Mouse (Mus musculus): ENCODE data around the gene Sptlc3.

Sptlc3 gene

DNA sequence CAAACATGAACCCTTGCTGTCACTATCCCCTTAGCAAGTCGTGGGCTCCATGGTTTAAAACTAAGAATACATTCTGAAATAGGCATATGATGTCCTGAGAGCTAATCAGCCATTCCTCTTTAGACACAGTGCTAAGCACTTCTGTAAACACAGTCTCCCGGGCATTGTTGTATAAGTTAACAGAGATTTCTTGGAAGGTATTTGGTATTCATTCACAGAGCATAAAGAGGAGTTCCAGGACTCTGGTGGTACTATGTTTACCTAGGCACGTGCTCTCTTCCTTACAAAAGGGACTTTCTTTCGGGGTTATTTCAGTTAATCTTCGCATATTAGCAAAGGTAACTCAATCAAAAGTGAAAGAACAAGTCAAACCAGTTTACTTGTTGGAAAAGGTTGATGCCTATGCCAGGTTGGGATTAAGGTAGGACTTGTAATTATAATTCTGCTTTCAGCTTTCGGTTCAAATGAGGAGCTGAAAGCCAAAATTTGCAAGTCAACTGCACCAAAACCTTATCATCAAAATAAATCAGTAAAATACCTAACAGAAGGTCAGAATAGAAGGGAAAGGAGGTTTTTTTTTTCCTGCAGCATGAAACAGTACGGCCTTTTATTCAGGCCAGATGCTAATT is 148.2 kb downstream of the Sptlc3 start:
- DNase-seq: no peak

DNA sequence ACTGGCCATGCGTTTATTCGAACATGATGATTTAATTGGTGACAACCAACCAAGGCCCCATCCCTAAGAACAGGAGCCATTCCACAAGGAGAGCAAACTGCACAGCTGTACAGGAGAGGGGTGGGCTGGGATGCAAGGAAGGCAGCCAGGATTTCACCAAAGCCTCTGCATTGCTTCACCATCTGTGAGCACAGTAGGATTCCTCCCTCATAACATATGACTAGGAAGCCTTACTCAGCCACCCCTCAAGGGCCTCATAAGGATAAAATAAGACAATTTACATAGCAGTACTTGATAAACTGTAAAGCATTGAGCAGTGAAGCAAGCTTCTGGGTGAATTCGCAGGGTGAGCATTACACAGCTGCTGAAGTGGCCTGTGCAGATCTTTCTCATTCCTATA is 155.8 kb downstream of the Sptlc3 start:
- DNase-seq: no peak

DNA sequence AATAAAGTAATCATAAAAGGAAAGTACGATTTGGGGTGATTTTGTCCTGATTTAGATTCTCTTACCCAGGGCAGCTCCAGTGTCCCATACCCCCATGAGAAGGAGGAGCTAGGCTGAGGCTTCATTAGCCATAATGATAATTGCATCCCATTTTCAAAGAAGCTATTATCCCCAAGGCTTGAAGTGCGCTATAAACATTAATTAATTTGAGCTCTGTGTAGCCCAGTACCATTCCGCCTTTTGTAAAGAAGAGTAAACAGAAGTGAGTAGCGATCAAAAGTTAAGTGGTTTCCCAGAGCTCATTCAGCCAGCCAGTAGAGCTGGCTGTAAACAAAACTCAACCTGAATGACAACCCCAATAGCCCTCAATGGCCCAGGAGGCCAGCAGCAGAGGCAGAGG is 163.0 kb downstream of the Sptlc3 start:
- no peak for DNase-seq

DNA sequence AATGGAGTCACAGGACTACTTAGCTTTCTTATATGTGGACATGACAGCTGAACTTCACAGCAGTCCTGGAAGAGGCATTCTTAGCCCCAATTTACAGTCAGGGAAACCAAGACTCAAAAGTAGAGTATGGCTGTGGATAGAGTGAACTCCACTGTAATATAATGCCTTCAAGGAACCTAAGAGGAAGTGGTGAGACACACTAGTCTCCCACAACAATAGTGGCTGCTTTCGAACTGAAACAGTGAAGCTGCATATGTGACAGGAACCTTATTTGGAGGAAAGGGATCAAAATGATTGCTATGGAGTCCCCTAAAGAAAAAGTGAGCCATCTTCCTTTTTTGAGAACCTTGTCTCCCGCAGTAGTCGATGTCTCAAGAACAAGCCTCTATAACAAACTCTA is 178.1 kb downstream of the Sptlc3 start:
- DNase-seq: no peak

DNA sequence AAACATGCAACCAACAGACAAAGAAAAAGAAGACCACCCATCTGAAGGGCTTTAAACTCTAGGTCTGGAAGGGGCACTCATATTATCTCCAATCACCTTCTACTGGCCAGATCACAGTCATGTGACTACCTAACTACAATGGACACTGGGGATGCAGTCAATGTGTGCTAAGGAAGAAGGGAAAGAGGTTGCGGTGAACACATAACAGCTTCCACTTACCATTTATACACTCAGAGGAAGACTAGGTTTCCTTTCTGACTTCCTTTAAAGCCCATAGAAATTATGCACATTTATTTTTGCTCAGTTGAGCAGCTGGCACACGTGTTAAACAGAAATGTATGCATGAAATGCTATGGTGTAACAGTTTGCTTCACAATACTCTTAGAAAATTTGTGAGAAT is 178.7 kb downstream of the Sptlc3 start:
- DNase-seq: no peak

DNA sequence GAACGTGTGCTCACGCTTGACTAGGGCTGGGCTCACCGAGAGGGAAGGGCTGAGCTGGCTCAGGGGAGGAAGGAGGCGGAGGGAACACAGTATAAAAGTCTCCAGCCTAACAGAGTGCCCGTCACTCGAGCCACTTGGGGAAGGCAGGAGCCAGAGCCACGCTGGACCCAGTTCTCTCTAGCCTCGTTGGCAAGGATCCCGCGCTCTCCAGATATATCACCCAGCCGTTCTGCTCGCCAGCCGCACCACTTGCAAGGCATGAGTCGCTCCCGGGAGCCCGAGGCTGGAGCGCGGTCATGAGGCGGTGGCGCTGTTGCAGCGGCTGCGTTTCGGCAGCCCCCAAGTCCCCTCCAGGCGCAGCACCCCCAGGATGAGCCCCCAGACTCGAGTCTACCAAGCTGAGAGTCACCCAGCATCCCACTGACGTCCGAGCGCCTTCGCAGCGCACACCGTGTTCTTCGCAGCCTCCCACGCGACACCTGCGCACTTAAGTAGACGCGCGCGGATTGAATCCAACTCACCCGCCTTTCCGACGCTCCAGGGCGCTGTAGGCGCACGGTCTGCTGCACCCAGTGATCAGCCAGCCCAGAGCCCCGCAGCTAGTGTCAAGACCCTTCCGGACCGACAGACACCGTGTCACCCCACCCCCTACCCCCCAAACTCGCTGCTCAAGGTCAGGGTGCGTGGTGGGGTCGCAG is 183.5 kb downstream of the Sptlc3 start:
- DNase-seq: peak; percentile 1

DNA sequence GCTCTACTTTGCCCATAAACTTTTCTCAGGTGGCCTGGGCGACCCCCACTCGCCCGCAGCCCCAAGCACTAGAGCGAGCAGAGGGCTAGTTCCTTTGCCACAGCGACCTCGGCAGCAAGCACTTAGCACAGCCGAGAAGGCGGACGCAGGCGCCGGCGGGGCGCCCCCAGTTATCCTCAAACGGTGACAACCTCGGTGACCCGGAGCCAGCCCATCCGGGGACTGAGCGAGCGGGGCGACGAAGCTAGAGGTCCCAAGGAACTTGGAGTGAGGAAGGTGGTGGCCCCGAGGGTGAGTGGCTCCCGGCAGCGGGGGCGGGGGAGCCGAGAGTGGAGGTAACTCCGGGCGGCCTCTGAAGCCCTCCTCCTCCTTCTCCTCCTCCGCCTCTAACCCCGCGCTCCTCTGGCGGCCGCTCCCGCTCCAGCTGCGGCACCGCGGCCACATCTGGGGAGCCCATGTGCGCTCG is 184.1 kb downstream of the Sptlc3 start, which contains the start of gene Ism1:
TSS of gene Ism1 (plus strand) at position 370 of the 466 bp plus-strand sequence.
- DNase-seq: peak; percentile 6

DNA sequence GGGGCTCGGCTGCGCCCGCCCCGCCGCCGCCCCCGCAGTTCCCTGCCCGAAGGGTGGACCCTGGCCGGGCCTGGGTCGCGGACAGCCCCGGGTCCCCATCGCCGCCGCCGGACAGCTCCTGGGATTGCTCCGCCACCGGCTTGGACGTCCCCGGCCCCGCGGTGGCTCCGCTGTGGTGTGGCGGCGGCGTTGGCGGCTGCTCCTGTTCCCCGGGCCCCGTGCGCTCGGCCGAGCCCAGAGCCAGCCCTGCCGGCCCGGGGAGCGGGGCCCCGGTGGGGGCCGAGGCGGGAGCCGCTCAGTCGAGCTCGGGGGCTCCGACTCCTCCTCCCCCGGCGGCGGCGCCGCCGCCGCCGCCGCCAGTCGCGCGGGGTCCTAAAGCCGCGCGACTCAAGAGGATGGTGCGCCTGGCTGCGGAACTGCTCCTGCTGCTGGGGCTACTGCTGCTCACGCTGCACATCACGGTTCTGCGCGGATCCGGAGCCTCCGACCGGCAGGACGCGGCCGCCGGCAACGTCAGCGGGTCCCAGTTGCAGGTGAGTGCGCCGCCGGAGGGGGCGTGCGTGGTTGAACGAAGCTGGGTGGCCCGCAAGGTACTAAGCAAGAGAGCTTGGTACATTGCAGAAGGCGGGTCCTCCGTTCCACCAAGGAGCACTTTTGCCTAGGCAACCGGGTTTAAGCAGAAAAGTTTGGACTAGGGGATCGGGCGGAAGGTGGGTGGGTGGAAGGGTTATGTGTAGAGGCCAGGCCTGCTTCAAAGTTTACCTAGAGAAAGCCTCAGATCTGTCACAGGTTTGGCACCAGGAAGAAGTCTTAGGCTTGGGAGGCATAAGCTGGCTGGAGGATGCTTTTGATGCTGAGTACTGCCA is 184.8 kb downstream of the Sptlc3 start:
- peak; percentile 4 for DNase-seq

DNA sequence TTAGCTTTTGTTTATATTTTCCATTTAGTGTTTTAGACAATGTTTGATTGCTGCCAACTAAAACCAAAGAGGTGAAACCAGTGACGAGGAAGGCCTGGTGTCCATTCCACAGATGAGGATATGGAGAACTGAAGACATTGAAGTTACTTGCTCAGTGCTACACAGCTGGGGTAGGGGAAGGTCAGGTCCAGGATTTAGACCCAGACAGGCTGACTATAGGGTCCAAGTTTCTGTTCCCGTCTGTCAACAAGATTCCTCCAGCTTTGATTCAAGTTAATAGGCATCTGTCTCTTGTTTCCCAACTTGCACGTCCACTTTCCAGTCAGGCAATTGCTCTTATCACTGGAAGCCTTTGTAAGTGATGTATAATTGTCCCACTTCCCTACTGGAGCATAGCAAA is 188.8 kb downstream of the Sptlc3 start:
- DNase-seq: no peak

Measured in thymus, postnatal 25 days (tissue).